Mouse (Mus musculus) lung, adult 18-20 months (tissue): ENCODE data around the gene Zscan4d.
"Not testable (repeated sequence)": the region's sequence is repeated elsewhere in the genome, so short reads cannot be mapped to it uniquely, and the experiment has no call there.

Experiments used
- DNase-seq, 2 experiments: peaks; one replicate each; pipeline ENCODE4 v3.0.0; 2022; ENCODE audit warnings: mixed read lengths in 2 of 2

Gene Zscan4d

GRCm38 (mm10) chr7:11166059-11166458 lies at the start of gene Zscan4d:
TSS of gene Zscan4d (minus strand) at chr7:11166159.
- DNase-seq = not testable (repeated sequence)

DNA sequence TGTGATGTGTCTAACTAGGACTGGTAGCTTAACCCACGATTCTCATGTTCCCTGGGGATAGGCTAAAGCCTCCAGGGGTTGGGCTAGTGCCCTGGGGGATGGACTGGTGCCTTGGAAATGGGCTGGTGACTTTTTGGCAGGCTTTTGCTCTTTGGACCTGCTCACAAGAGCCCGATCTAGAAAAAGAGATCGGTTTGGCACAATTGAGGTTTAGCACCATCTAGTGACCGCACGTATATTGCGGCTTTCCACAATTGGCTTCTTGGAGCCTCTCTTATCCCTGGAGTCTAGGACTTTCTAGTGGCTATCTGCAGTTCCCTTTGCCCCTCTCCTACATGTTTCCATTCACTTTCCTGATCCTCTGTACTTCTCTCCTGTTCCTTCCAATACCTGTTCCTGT lies 7.9 kb downstream of the Zscan4d start:
- DNase-seq = not testable (repeated sequence)
